Mouse (Mus musculus) lung, embryonic 14.5 days (tissue): ENCODE data around the gene Kdm1b. TPM values are rescaled to one million over a fixed set of nuclear protein-coding genes. Genes with fewer than 3 reads are reported as not detected.
A peak's percentile ranks its signal among the peaks of the same experiment; 100 is the strongest.

Experiments used
- ATAC-seq: fragments of 200-750 bp; cut with Nextera tagmentation; 2 replicates; pipeline ENCODE4 v1.8.0; 2017; ENCODE audit warnings: mild to moderate bottlenecking, moderate TSS enrichment, moderate library complexity; ENCODE audit not compliant: insufficient read depth
- DNase-seq: peaks from one replicate; pipeline ENCODE4 v3.0.0-alpha.2; 2015
- H3K27ac ChIP-seq: fragments of 300-500 bp; sonication (generic); 2 replicates; pipeline ENCODE4 v1.5.1; 2014; ENCODE audit warnings: low read depth, mild to moderate bottlenecking, moderate library complexity
- H3K27me3 ChIP-seq: fragments of 300-500 bp; sonication (generic); 2 replicates; pipeline ENCODE4 v1.6.1; 2014; ENCODE audit warnings: low read length, control low read depth; ENCODE audit not compliant: insufficient read depth
- H3K36me3 ChIP-seq: fragments of 300-500 bp; sonication (generic); 2 replicates; pipeline ENCODE4 v1.6.1; 2014; ENCODE audit warnings: control low read depth; ENCODE audit not compliant: insufficient read depth
- H3K4me1 ChIP-seq: fragments of 300-500 bp; sonication (generic); 2 replicates; pipeline ENCODE4 v1.6.1; 2014; ENCODE audit warnings: antibody characterized with exemption, control low read depth; ENCODE audit not compliant: insufficient read depth
- H3K4me2 ChIP-seq: fragments of 300-500 bp; sonication (generic); 2 replicates; pipeline ENCODE4 v1.6.1; 2014; ENCODE audit warnings: mild to moderate bottlenecking
- H3K4me3 ChIP-seq: fragments of 300-500 bp; sonication (generic); 2 replicates; pipeline ENCODE4 v1.5.1; 2014; ENCODE audit warnings: low read depth, low read length
- H3K9ac ChIP-seq: fragments of 300-500 bp; sonication (generic); 2 replicates; pipeline ENCODE4 v1.6.1; 2014
- H3K9me3 ChIP-seq: fragments of 300-500 bp; sonication (generic); 2 replicates; pipeline ENCODE4 v1.6.1; 2016; ENCODE audit warnings: low read depth, low read length, control low read depth
- CTCF ChIP-seq: IDR thresholded peaks from 2 replicates; pipeline ENCODE4 v1.5.1; 2016; ENCODE audit warnings: antibody characterized with exemption, low read depth
- WGBS: fragments of 180-500 bp; shearing (Covaris S2); extraction: QIAGEN DNeasy Blood & Tissue Kit; methylation state at CpG from one replicate; pipeline ENCODE4 v1.1.7; 2014; 5-methylcytosine and 5-hydroxymethylcytosine counted together
- polyA plus RNA-seq: library from polyadenylated mRNA; unstranded; fragments of >200 nt; fragmentation: Nextera tagmentation; extraction: Ambion mirVana; gene quantifications from 2 replicates; pipeline ENCODE4 v1.2.1, GENCODE M21; 2014

The Kdm1b gene
- polyA plus RNA-seq, 1 experiment from 2014 or later, result 11.8 TPM

- DNase-seq, result peak; percentile 83
- WGBS, result 32% methylated on average over 5 of the region's 5 CpGs
Observed at GRCm38 (mm10) chr13:47017259-47017658, 26.0 kb upstream of the Kdm1b start.

GRCm38 (mm10) chr13:47019774-47020173 lies 23.5 kb upstream of the Kdm1b start:
- WGBS, result 85% methylated on average over 7 of the region's 7 CpGs
- TF ChIP-seq CTCF, result no peak
- H3K4me2 ChIP-seq, result no peak overlapping the region

More at GRCm38 (mm10) chr13:47017259-47017658, 26.0 kb upstream of the Kdm1b start:
- Histone ChIP-seq H3K4me1 (peaks cover 7% of the 10 kb centered on the region; the same call in 1 of the 2 replicates), H3K36me3 (no peaks in the 10 kb centered on the region), H3K9me3 (no peaks in the 10 kb centered on the region), H3K4me2 (no peak overlapping the region), H3K4me3 (no peak overlapping the region), H3K9ac (no peak overlapping the region), H3K27me3 (no peaks in the 10 kb centered on the region), H3K27ac (no peak overlapping the region)
- peak; percentile 68 for ATAC-seq
- TF ChIP-seq CTCF, result peak; percentile 93

GRCm38 (mm10) chr13:47020798-47021197 lies 22.5 kb upstream of the Kdm1b start:
- no peaks in the 10 kb centered on the region for H3K27me3 ChIP-seq
- no peaks in the 10 kb centered on the region for H3K9me3 ChIP-seq
- ATAC-seq, result no peak
- H3K4me1 ChIP-seq, result no peaks in the 10 kb centered on the region
- no peak overlapping the region for H3K4me3 ChIP-seq
- H3K9ac ChIP-seq, result no peak overlapping the region
- no peak for TF ChIP-seq CTCF
- no peak overlapping the region for H3K4me2 ChIP-seq
- no peak overlapping the region for H3K27ac ChIP-seq
- H3K36me3 ChIP-seq, result no peaks in the 10 kb centered on the region
- 70% methylated on average over 7 of the region's 7 CpGs for WGBS
- no peak for DNase-seq

More at GRCm38 (mm10) chr13:47019774-47020173, 23.5 kb upstream of the Kdm1b start:
- Histone ChIP-seq H3K36me3 (no peaks in the 10 kb centered on the region), H3K27me3 (no peaks in the 10 kb centered on the region), H3K4me1 (no peaks in the 10 kb centered on the region), H3K9ac (no peak overlapping the region), H3K4me3 (no peak overlapping the region), H3K27ac (no peak overlapping the region), H3K9me3 (no peaks in the 10 kb centered on the region)
- DNase-seq (no peak), ATAC-seq (no peak)

- WGBS, result 82% methylated on average over 17 of the region's 17 CpGs
Observed at GRCm38 (mm10) chr13:47030376-47031107, 12.8 kb upstream of the Kdm1b start.

GRCm38 (mm10) chr13:47033602-47034001 lies 9.7 kb upstream of the Kdm1b start:
- no peaks in the 10 kb centered on the region for H3K9me3 ChIP-seq
- H3K4me3 ChIP-seq, result no peak overlapping the region
- no peak for DNase-seq
- no peaks in the 10 kb centered on the region for H3K36me3 ChIP-seq
- ATAC-seq, result no peak
- H3K4me1 ChIP-seq, result no peaks in the 10 kb centered on the region
- whole genome bisulfite sequencing, result 85% methylated on average over 4 of the region's 4 CpGs
- no peak overlapping the region for H3K9ac ChIP-seq
- no peak overlapping the region for H3K27ac ChIP-seq
- TF ChIP-seq CTCF, result no peak
- H3K27me3 ChIP-seq, result no peaks in the 10 kb centered on the region
- no peak overlapping the region for H3K4me2 ChIP-seq

More at GRCm38 (mm10) chr13:47030376-47031107, 12.8 kb upstream of the Kdm1b start:
- no peak for DNase-seq
- Histone ChIP-seq H3K36me3 (no peaks in the 10 kb centered on the region), H3K4me3 (no peak overlapping the region), H3K4me2 (no peak overlapping the region), H3K9me3 (no peaks in the 10 kb centered on the region), H3K27ac (no peak overlapping the region), H3K4me1 (no peaks in the 10 kb centered on the region), H3K9ac (no peak overlapping the region), H3K27me3 (no peaks in the 10 kb centered on the region)
- no peak for TF ChIP-seq CTCF
- no peak for ATAC-seq

- H3K4me3 ChIP-seq, result no peak overlapping the region
- ATAC-seq (no peak), DNase-seq (no peak)
- no peak overlapping the region for H3K9ac ChIP-seq
- H3K4me2 ChIP-seq, result no peak overlapping the region
- TF ChIP-seq CTCF, result no peak
- no peaks in the 10 kb centered on the region for H3K9me3 ChIP-seq
- no peaks in the 10 kb centered on the region for H3K4me1 ChIP-seq
- 82% methylated on average over 6 of the region's 6 CpGs for WGBS
- no peaks in the 10 kb centered on the region for H3K36me3 ChIP-seq
- no peaks in the 10 kb centered on the region for H3K27me3 ChIP-seq
- no peak overlapping the region for H3K27ac ChIP-seq
Observed at GRCm38 (mm10) chr13:47037946-47038345, 5.4 kb upstream of the Kdm1b start.

- Histone ChIP-seq H3K4me3 (no peak overlapping the region), H3K27ac (no peak overlapping the region), H3K36me3 (no peaks in the 10 kb centered on the region), H3K4me2 (no peak overlapping the region), H3K4me1 (peaks cover 4% of the 10 kb centered on the region; the same call in 1 of the 2 replicates), H3K9me3 (no peaks in the 10 kb centered on the region), H3K27me3 (no peaks in the 10 kb centered on the region), H3K9ac (no peak overlapping the region)
- no peak for TF ChIP-seq CTCF
- no peak for DNase-seq
- WGBS, result 83% methylated on average over 5 of the region's 5 CpGs
- no peak for ATAC-seq
Observed at GRCm38 (mm10) chr13:47040061-47040460, 3.2 kb upstream of the Kdm1b start.
